Comparison of ENCODE assay signal across 27 mouse cellular contexts in the genomic region with DNA sequence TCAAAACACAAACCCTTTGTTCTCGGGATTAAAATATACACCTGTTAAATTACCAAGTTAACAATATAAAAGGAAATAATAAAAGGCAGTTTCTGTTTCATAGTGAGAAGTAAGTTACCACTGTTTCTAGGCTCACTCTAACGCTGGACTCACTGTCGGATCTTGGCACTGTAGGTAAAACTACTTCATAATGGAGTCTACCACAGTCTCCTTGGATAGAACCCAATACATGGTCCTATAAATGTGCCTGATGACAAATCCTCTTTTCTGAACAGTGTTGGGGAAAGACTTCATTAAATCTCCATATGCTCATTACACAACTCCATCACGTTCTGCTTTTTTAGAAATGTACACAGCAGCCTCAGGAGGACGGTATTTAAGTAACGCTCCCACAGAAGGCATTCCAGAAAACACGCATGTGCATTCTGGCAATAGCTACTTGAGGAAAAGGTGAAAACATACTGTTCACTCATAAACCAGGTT.
"Had no signal": no experiment of that assay in that cellular context is flagged by ENCODE, and none has a peak within 500 bp of the region (broad histone marks: within the 10 kb centered on the region; RNA-seq: fewer than 3 reads in every experiment).

No protein-coding gene starts in this region.

- DNase-seq: gastrocnemius, adult 2 months; gastrocnemius, postnatal 10 days; gastrocnemius, postnatal 25 days; heart, adult 18-20 months; heart, postnatal 10 days; heart, postnatal 4 days; kidney, adult 11 months; kidney, adult 2 months; kidney, adult 9 months; kidney, postnatal 14 days; kidney, postnatal 36 days; layer of hippocampus, postnatal 36 days; liver; liver, embryonic 13.5 days had no signal

- ATAC-seq: hindbrain, postnatal 0 days; intestine, embryonic 16.5 days had no signal

- H3K4me3 ChIP-seq: gastrocnemius, adult 2 months; heart, embryonic 10.5 days; heart, embryonic 12.5 days; hindbrain, embryonic 10.5 days; hindbrain, embryonic 12.5 days; hindbrain, embryonic 15.5 days; kidney, embryonic 15.5 days; limb, embryonic 10.5 days; limb, embryonic 12.5 days; liver, embryonic 13.5 days; liver, embryonic 15.5 days had no signal

- H3K4me2 ChIP-seq: heart, embryonic 12.5 days; hindbrain, embryonic 12.5 days; hindbrain, embryonic 15.5 days; kidney, embryonic 15.5 days; limb, embryonic 12.5 days; liver, embryonic 11.5 days; liver, embryonic 13.5 days; liver, embryonic 15.5 days had no signal

- H3K9me3 ChIP-seq: heart, embryonic 10.5 days; heart, embryonic 12.5 days; hindbrain, embryonic 10.5 days; hindbrain, embryonic 12.5 days; hindbrain, embryonic 15.5 days; kidney, embryonic 15.5 days; limb, embryonic 10.5 days; limb, embryonic 12.5 days; liver, embryonic 13.5 days; liver, embryonic 15.5 days had no signal

- H3K27me3 ChIP-seq: heart, embryonic 12.5 days; hindbrain, embryonic 12.5 days; hindbrain, embryonic 15.5 days; kidney, embryonic 15.5 days; limb, embryonic 12.5 days; liver, embryonic 13.5 days; liver, embryonic 15.5 days had no signal

- H3K9ac ChIP-seq: heart, embryonic 12.5 days; hindbrain, embryonic 12.5 days; hindbrain, embryonic 15.5 days; kidney, embryonic 15.5 days; limb, embryonic 12.5 days; liver, embryonic 13.5 days; liver, embryonic 15.5 days had no signal

- H3K4me1 ChIP-seq: heart, embryonic 10.5 days; heart, embryonic 12.5 days; hindbrain, embryonic 10.5 days; hindbrain, embryonic 12.5 days; hindbrain, embryonic 15.5 days; kidney, embryonic 15.5 days; limb, embryonic 10.5 days; limb, embryonic 12.5 days; liver, embryonic 13.5 days; liver, embryonic 15.5 days had no signal

- H3K27ac ChIP-seq: gastrocnemius, adult 2 months; heart, embryonic 10.5 days; hindbrain, embryonic 10.5 days; hindbrain, embryonic 12.5 days; hindbrain, embryonic 15.5 days; hindbrain, postnatal 0 days; kidney, embryonic 15.5 days; kidney, postnatal 0 days; limb, embryonic 10.5 days; limb, embryonic 12.5 days; liver, embryonic 13.5 days; liver, embryonic 15.5 days had no signal
